Mouse (Mus musculus) cerebellum, postnatal 10 days (tissue): ENCODE data around the gene Zfp760.
"Not testable (repeated sequence)": the region's sequence is repeated elsewhere in the genome, so short reads cannot be mapped to it uniquely, and the experiment has no call there.

Experiments used
- DNase-seq, 2 experiments: peaks; one replicate each; pipeline ENCODE4 v3.0.0; 2021; ENCODE audit warnings: mixed read lengths in 2 of 2

The Zfp760 gene

GRCm38 (mm10) chr17:21707343-21707996, at the start of gene Zfp760:
Gene Zfp760 (plus strand): TSS chr17:21707741.
- DNase-seq: peak; percentile 87

GRCm38 (mm10) chr17:21678826-21679225, 28.7 kb upstream of the Zfp760 start:
- not testable (repeated sequence) for DNase-seq

- peak; percentile 86 to 87 for DNase-seq
Measured at GRCm38 (mm10) chr17:21679273-21680018, 28.1 kb upstream of the Zfp760 start.

GRCm38 (mm10) chr17:21680019-21680376, 27.5 kb upstream of the Zfp760 start:
- DNase-seq: not testable (repeated sequence)

- DNase-seq: no peak
Measured at GRCm38 (mm10) chr17:21691560-21691959, 16.0 kb upstream of the Zfp760 start, which contains the start of gene Gm10226. Gene Gm10226 (plus strand): TSS chr17:21691860.

- DNase-seq: no peak
Measured at GRCm38 (mm10) chr17:21693342-21693741, 14.2 kb upstream of the Zfp760 start.

GRCm38 (mm10) chr17:21696073-21696472, 11.5 kb upstream of the Zfp760 start:
- no peak for DNase-seq

GRCm38 (mm10) chr17:21702281-21703240, 5.0 kb upstream of the Zfp760 start:
- DNase-seq: no peak

GRCm38 (mm10) chr17:21703414-21703813, 4.1 kb upstream of the Zfp760 start:
- no peak for DNase-seq

GRCm38 (mm10) chr17:21708401-21708800, 860 bp downstream of the Zfp760 start:
- DNase-seq: no peak

GRCm38 (mm10) chr17:21730495-21730894, 23.0 kb downstream of the Zfp760 start, which contains the start of gene Zfp229:
Gene Zfp229 (plus strand): TSS chr17:21730795.
- not testable (repeated sequence) for DNase-seq

GRCm38 (mm10) chr17:21733049-21733448, 25.5 kb downstream of the Zfp760 start:
- peak in 1 of 2 experiments; percentile 4 for DNase-seq

- peak; percentile 83 to 84 for DNase-seq
Measured at GRCm38 (mm10) chr17:21733529-21734031, 26.0 kb downstream of the Zfp760 start.

- no peak for DNase-seq
Measured at GRCm38 (mm10) chr17:21752791-21753190, 45.2 kb downstream of the Zfp760 start.

- peak; percentile 18 for DNase-seq
Measured at GRCm38 (mm10) chr17:21753342-21754208, 46.0 kb downstream of the Zfp760 start.

- no peak for DNase-seq
Measured at GRCm38 (mm10) chr17:21770336-21770735, 62.8 kb downstream of the Zfp760 start.
